Mouse (Mus musculus) left cerebral cortex, adult 11 months (tissue): ENCODE results near the gene Ubqln4.
A peak's percentile ranks its signal among the peaks of the same experiment; 100 is the strongest.

Source experiments
- DNase-seq: peaks from one replicate; pipeline ENCODE4 v3.0.0; 2022; ENCODE audit warnings: low spot score

Ubqln4 gene

DNA sequence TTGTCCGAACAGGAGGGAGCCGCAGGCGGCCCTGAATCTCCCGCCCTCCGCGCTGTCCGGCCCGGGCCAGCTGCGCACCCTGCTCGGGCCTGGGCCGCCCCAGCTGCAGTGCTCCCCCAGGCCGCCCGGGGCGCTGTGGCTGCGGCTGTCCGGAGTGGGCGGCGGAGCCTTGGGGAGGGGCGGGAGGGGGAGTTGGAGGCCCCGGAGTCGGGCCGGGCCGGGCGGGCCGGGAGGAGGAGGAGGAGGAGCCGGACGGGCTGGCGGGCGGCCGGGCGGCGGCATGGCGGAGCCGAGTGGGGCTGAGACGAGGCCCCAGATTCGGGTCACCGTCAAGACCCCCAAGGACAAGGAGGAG, at the start of gene Ubqln4:
Ubqln4 (plus strand) TSS at position 234 of the 355 bp plus-strand sequence.
- peak; percentile 80 for DNase-seq

DNA sequence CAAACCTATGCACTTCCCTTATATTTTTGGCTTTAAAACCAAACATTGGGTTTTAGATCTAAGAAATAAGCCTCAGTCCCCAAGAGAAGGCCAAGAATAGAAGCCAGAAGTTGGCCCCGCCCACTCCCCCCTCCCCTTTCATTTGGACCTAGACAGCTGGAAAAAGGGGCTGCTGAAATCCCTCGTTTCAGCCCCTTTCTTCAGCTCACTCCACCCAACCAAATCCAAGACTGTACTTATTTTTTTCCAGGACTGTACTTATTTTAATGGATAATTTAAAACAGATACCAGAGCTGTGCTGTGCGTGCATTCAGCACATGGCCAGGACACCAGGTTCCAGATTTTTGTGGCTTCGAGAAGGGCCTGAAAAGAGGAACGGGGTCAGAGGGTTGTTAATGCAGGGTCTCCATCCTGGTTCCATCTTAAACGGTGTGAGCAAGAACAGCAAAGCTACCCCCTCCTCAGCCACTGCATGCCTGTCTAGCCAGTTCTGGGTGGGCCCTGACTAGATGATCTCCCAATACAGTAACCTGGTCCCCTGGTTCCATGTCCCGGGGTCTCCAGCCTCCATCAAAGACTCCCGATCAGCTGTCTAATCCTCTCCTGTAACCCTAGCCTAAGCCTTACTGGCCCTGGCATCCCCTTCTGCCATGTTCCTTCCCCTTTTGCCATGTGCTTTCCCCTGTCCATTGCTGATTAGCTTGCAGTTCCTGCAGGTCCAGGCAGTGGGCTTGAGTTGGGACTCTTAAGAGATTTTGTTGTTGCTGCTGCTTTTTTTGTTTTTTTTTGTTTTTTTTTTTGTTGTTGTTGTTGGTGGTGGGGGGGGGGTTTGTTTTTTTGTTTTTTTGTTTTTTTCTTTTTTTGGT, 49.4 kb upstream of the Ubqln4 start:
- DNase-seq: no peak

DNA sequence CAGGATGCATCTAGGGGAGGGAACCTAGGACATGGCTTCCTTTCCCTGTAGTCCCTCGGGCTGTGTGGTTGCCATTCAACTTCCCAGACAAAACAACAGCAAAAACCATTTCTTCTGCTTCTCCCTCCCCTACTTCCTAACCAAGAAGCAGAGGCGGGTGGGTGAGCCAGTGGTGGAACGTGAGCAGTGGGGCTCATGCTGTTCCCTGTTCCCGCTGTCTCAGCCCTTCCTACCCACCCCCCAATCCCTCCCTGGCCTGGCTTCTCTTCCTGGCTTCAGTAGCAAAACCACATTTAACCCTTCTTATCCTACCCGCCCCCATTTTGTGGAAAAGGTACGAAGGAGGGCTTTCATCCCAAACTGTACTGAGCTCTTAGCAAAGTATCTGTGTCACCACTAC, 48.5 kb upstream of the Ubqln4 start:
- no peak for DNase-seq

DNA sequence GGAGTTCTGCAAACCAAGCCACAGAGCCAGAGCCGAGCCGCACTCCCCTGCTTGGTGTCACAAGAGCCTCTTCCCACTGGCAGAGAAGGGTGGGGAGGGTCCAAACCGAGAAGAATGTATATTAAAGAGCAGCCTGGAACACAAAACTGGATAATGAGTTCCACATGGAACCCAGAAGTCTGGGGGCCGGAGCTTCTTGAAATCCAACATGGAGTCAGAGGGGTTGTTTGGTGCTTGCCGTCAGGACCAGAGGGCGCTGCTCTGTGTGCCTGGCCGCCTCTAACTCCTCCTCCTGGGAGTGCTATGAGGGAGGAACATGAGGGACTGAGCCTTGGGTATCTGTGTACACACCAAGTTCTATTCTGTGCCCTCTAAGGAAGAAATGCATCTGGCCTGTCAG, 47.8 kb upstream of the Ubqln4 start:
- no peak for DNase-seq

DNA sequence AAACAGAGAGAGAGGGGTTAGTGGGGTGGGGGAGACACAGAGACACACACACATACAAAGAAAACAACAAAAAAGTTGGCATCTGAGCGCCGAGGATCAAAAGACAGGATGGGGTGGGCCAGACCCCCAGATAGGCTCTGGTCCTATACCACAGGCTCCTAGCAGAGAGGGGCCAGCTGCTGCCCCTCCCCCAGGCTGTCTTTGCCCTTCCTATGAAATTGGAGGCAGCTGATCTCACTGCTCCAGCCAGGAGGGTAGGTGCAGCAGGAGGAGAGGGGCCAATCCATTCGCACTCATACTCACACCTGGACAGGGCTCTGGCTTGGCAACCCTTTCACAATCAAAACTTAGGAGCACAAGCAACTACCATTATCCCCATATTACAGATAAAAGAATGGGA, 44.3 kb upstream of the Ubqln4 start:
- no peak for DNase-seq

DNA sequence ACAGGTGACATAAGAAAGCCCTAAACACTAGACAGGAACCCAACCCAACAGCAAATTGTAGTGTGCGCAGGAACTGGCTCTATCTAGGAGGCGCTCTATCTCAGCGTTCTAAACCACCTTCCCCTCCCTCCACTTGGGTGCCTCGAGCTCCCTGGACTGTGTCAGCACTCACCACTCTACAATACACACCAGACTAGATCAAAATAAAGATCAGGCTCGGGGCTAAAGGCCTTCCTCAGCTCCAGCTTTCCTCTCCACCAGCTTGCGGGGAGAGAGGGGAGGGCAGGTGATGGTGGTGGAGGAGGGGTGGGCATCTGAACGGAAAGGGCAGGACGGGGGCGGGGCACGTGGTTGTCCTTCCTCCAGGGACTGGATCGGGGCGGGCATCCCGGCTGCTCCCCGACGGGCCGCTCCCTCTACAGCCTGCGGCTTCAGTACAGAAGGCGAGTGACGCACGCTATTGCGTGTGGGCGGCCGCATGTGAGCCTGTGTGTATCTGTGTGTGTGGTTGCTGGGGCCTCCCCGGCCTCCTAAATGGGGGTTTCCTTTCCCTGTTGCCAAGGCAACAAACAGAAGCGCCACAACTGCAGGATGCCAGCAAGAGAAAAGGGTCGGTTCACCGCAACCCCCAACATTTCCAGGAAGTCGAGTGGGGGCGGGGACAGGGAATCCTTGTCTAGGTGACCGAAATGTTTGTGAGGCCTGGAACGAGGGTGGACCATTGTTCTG, 43.7 kb upstream of the Ubqln4 start, which contains the start of gene Lmna:
Lmna (minus strand) TSS at position 265 of the 729 bp plus-strand sequence.
- peak; percentile 85 for DNase-seq

DNA sequence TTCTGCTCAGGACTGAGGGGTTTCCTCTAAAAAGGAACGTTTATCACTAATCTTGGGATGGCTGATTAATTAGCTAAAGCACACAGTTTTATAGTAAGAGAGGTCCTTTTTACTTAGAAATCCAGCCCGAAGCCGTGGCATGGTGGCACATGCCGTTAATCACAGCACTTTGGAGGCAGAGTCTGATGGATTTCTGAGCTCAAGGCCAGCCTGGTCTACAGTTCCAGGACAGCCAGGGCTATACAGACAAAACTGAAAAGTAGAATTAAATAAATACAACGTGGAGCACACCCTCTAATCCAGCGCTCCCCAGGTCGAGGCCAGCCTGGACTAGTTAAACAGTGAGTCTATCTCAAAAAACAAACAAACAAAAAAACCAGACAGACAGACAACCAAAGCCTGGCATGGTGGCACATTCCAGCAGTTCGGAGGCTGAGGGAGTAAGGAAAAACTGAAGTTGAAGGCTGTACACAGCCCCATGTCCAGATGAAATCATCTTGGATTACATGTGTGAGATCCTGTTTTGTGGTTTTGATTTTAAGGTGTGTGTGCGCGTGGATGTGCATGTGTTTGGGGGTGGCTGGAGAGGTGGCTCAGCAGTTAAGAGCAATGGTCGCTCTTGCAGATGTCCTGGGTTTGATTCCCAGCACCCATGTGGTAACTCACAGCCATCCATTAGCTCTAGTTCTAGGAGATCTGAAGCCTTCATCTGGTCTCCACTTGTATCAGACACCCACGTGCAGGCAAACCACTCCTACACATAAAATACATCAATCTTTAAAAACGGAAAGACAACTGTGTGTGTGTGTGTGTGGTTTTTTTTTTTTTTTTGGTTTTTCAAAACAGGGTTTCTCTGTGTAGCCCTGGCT, 42.9 kb upstream of the Ubqln4 start:
- no peak for DNase-seq

DNA sequence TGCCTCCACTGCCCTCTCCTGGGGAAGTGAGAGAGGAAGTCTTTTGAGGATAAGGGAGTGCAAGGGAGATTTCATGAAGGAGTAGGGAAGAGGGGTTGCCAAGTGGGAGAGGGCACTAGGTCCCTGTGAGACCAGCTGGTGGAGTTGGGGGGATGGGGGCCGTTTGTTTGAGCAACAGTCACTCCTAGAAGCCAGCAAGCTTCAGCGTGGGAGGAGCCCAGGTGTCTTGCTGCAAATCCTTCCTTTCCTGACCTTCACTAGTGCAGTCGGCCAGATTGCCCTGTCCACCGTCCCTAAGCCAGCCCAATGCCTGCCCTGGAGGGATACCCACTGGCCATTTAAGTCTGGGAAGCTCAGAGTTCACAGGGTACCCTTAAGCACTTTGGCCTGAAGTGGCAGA, 42.0 kb upstream of the Ubqln4 start:
- no peak for DNase-seq

DNA sequence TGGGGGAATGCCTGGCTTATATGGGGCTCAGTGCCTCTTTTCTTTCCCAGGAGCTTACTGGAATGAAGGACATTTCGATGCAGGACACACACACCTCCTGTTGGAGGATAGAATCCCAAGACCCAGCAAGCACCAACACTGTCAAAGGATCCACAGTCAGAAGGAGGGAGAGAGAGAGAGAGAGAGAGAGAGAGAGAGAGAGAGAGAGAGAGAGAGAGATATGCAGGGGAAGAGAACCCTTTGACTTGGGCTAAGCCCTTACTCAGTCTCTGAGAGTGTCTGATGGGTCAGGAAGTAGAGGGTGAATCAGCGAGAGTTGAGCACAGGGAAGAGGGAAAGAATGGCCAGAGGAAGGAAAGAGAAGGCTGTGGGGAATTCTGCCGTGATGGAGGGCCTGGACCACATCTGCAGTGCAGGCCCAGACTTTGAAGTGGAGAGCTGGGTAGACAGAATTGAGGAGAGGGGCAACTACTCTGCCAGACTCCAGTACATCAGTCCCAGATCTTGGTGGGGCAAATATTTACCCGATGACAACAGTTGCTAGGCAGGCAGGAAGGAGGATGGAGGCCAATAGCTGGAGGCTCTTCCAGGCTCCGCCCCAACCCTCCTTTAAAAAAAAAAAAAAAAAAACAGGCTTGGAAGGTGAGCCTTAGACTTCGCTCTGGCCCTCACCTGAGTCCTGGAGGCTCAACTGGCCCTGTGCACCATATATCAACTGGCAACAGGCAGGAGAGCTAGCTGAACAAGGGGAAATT, 41.2 kb upstream of the Ubqln4 start:
- DNase-seq: no peak

DNA sequence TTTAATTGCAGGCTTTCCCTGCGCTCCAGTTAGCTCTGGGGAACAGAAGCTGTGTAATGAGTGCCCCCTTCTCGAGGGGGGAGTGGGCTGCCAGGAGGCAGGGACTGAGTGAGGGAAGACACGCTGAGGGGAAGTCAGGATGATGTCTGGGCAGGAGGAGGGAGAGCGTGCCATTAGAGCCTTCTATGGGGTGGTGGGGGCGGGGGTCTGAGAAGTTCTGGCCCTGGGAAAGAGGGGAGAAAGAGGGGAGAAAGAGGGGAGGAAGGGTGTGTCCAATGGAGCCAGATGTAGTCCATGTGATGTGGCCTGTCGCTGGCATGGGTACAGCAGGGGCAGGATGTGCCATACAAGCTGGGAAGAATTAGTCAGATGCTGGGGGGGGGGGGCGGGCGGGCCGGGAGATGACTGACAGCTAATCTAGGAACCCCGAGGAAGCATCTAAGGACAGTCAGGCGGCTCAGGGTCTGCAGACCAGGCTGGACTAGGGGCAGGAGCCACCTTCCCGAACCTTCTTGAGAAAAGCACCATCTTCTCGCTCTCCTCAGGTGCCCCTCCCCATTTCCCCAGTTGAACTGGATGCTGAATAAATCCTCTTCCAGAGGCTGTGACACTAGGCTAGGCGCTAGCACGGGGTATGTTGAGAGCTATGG, 40.5 kb upstream of the Ubqln4 start:
- DNase-seq: no peak

DNA sequence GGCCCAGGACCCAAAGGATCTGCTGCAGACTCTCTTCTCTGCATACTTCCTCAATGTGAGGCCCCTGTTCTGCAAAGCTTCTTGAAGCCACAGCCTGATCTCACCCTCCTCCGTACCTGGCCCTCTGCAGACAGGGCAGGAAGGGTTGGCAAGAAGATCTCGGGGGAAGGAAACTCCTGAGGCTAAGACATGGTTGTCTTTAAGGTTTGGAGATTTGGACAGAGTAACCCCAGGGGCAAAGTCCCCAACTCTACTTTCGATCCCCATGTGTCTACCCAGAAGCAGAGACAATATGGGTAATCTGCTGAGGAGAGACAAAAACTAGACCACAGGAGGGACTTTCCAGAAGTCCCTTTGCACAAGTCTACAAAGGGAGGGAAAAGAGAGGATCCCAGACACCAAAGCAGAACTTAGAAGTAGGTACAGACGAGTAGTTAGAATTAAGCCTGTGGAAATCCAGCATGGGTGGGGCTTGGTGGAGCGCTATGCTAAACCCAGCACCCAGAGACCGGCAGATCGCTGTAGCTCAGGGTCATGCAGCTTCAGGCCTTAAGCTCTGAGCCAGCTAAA, 39.9 kb upstream of the Ubqln4 start:
- DNase-seq: no peak

DNA sequence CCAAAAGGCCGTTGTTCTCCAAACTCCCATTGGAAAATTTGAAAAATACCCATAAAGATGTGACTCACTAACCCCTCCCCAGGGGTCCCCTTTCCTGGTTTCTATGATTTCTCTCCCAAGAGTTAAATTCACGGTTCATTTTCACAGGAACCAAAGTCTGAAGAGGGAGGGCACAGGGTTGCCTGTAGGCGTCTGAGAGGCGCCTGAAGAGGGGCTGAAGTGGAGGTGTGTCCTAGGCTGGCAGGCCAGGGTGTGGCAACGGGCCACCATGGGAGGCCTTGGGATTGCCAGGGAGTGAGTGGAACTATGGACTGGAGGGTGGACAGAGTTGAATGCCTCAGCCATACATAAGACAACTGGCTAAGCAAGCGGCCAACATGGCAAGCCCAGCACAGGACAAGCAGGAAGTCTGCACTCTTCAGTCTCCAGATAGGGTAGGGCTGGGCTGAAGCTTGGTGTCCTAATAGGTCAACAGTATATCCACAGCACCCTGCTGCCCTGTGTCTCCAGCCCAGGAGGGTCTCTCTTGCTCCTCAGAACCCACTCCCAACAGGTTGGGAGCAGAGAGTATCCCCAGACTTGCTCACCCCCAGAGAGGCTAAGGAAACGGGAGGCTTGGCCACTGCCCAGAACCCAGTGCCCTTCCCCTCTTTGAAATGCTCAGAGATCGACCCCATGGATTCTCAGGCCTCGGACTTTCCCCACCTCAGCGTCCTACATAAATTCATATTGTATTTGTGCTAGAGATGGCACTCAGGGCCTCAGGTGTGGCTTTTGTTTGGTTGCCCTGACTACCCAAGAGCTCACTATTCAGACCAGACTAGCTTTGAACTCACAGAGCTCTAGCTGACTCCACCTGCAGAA, 39.1 kb upstream of the Ubqln4 start:
- DNase-seq: no peak

DNA sequence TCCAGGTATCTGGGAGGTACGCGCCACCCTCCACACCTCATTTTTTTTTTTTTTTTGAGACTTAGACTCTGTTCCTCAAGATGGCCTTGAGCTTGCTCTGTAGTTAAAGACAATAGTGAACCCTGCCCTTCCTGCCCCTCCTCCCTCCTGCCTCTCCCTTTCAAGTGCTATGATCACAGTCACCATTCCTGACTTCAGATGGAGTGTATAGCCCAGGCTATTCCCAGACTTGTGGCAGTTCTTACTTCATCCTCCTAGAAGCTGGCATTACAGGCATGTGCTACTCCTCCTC, 38.5 kb upstream of the Ubqln4 start:
- DNase-seq: no peak

DNA sequence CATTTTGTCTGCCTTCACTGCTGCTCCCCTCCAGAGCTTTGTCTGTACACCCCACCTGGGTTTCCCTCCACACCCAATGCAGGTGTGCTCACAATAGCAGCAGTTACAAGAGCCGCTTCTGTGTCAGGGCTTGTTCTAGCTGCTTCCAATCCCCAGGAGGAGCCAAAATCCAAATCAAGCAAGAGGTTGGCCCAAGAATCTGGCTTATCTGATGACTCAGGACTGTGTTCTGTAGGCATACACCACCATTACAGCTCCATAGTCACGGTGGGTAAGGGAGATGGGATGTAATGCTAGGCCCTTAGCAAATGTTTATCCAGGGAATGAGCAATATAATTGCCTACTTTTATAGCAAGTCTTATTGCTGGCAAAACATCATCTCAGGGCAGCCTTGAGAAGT, 37.2 kb upstream of the Ubqln4 start:
- no peak for DNase-seq

DNA sequence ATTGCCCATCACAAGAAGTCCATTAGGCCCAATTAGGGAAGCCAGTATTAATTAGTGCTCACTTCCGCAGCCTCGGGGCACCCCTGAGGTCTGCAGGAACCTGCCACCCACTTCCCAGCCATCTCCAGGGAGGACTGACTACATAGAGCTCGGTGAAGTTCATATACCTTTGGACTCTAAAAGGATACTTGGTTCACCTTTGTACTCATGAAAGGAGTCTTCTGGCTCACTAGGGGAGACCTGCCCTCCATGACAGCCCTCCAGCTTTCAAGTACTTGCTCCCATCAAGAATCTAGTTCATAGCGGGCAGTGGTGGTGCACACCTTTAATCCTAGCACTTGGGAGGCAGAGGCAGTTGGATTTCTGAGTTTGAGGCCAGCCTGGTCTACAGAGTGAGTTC, 35.1 kb upstream of the Ubqln4 start:
- DNase-seq: no peak

DNA sequence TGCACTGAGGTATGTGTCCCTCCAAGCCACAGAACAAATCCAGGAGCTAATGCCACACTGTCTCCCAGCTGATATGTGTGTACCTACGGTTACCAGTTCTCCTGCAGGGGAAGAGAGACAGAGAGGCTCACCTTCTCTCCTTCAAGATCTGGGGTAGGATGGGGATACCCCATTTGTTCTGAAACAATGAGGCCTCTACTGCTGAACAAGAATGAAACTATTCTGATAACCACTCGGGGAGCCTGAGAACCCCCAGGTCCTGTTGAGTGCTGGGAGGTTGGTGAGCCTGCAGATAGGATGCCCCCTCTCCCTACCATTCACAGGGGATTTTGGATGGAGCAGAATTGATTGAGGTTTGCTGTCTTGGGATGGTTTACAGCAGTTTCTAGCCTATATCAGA, 33.5 kb upstream of the Ubqln4 start:
- no peak for DNase-seq

DNA sequence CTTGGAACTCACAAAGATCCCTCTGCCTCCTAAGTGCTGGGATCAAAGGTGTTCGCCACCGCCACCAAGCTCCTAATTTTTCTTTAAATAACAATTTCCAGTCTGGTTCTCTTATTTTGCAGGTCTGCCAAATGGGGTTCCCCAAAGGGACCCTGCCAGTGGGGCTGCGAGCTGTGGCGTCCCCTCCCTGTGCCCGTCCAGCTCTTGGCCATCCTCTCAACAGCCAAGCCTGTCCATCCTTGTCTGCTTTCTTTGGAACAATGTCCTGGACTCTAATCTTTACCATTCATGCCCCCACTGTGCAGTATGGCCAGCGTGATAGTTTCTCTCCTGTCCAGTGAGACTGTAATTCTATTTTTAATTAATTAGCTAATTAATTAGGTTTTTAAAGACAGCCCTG, 32.4 kb upstream of the Ubqln4 start:
- DNase-seq: no peak

DNA sequence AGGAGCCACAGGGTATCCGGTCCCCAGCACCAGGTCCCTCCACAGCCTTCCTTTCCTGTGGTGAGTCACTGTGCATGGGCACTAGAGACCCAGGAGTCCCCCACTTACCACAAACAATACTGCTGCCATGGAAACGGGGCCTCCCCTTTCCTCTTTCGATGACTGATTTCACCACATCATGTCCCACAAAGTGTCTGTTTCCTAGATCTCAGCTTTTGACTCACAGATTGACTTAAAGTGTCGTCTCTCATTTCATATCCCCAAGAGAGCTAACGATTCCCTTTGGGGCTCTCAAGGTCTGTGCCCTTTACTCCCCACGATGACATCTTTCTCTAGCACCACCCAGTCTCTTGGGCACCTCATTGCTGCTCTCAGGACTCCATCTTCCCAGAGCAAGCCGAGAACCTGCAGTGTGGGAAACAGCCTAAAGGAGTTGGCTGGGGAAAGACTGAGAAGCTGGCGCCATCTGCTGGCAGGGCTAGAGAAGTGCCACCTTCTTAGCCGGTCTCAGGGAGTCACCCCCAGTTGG, 31.7 kb upstream of the Ubqln4 start:
- DNase-seq: peak; percentile 46

DNA sequence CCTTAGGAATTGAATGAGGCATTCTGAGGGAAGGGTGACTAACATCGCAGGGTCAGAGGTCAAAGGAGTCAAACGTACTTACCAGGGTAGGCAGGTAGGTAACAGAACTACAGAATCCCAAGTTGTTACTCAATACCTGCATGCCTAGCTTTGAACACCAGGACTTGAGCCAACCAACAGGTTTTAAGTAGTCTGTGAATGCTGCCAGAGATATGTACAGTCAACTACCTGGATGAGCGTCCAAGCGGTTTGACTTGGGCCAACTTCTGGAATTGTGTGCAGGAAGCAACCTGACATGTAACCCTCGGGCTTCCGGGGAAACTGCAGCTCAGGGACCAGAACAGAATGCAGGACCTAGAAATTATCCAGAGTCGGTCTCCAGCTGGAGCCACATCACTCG, 30.5 kb upstream of the Ubqln4 start:
- no peak for DNase-seq

DNA sequence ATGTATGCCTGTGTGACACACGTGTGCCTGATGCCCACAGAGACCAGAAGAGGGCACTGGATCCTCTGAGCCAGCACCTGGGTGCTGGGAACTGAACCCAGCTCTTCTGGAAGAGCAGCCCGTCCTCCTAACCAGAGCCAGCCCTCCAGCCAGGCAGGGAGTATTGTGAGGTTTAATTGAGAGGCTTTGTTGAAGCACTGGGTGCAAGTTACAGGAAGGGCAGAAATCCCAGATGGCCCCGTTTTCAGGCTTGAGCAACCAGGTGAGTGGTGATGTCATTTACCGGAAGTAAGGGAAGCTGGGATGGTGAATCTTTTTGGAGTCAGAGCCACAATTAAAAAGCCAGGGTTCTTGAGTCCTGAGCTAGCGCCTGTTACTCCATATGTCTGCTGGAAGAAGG, 28.5 kb upstream of the Ubqln4 start:
- DNase-seq: no peak
